Mouse (Mus musculus) kidney, postnatal 36 days (tissue): ENCODE results near the gene Tnfrsf12a.

Experiments used
- DNase-seq, 2 experiments: peaks; one replicate each; pipeline ENCODE4 v3.0.0; 2021 to 2022; ENCODE audit warnings: mixed read lengths in 2 of 2

Gene Tnfrsf12a

DNA sequence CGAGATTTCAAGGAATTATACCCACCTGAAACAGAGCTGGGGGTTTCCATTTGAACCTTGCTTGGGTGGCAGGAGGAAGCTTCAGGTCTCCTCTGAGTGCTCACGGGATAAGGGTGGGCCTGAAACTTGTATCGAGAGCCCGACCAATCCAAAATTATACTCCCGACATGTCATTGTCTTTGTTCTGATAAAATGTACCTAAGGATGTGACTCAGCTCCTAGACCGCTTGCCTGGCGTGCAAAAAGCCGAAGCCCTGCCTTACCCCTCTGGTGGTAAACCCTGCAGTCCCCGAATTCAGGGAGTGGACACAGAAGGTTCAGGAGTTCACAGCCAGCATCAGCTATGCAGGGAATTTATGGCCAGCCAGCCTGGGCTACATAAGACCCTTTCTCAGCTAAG lies 3.1 kb upstream of the Tnfrsf12a start:
- no peak for DNase-seq

DNA sequence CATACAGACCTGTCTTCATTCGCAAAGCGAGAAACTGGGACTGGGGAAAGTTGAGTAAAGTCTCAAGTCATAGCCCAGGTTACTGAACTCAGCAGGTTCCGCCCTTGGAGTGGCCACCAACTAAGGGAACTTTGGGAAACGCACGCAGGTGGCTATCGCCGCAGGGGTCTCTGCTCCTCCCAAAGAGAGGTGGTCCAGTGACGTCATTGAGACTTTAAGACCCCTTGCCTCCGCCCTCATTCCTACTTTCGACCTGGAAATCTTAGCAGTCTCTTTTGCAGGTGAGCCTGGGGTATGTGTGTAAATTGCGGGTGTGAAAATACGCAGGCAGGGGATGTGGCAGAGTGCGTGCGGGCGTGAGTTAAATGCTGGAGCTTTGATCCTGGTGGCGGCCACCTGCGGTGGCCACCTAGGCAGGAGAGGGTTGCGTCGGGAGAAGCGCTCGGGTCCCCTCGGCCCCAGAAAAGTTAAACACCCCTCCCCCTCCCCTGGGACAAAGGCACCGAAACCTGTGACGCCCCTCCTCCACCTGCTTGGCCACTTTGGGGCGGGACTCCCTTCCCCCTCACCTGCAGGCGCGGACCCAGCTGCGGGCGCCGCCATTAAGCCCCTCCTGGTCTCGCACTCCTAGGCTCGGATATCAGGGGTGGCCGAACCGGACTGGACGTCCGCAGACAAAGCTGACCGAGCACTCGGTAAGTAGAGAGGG lies 2.0 kb upstream of the Tnfrsf12a start, which contains the start of gene Cldn6:
TSS of gene Cldn6 (plus strand) at position 123 of the 709 bp plus-strand sequence.
- DNase-seq: no peak

DNA sequence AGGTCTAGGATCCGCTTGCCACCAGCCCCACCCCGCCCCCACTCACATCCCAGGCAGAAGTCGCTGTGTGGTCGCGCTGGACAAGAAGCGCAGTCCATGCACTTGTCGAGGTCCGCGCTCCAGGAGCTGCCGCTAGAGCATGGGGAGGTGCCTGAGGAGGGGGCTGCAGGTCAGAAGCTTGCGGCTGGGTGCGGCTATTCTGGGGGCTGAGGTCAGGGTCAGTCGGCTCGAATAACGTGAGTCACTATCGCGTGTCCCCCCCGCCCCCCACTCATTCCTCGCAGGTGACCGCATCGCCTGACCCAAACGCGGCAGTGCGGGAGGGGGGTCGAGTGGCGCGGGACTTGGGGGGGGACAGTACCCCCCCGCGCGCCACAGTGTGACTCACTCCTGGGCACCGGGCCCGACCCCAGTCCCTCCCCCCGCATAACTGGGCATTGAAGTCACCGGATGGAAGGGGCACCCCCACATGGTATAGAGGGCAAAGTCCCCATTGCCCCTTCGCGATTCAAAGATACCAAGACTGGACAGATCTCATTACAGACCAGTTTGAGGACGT lies 716 bp downstream of the Tnfrsf12a start:
- peak in 1 of 2 experiments; percentile 53 for DNase-seq

DNA sequence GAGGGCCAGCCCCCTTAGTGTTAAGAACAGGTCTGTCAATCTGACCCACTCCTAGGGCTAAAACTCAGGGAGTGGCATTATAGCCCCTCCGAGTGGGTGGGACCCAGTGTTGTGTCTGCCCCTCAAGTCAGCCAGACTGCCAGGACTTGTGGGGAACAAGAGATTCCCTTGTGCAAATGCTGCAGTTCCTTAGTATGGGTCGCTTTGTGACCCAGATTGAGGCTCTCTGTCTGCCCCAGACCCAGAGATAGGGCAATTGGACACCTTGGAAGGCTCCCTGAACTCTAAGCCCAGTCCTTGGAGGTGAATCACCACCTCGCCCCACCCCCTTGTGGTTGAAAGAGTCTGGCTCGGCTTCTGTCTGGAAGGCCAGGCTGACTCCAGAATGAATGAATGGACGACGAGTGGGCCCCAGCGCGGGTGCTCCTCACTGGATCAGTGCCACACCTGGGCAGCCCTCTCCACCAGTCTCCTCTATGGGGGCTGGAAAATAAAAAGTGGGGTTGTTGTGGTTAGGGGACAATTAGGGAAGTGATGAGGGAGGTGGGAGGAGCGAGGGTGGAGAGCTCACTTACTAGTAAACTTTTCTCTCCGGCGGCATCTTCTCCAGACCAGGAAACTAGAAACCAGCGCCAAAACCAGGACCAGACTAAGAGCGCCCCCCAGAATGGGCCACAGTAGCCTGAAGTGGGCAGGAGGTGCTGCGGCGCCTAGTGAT lies 1.5 kb downstream of the Tnfrsf12a start:
- DNase-seq: peak; percentile 55 to 78

DNA sequence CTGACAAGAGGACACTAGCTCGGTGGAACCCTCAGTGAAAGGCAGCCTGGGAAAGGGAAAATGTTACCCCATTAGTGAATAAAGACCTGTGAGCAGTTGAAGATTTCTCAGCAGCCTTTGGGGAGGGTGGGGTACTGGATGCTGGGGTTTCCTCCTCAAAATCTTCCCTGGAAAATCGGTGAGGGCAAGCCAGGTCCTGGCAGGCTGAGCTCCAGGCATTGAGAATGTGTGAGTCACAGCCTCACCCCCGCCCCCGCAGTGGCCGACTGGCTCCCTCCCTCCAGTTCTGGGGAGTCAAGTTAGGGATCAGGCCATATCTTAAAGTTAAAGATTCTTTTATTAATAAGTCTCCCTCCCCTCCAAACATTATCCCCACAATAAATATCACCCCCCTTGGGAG lies 2.1 kb downstream of the Tnfrsf12a start:
- peak in 1 of 2 experiments; percentile 41 for DNase-seq

DNA sequence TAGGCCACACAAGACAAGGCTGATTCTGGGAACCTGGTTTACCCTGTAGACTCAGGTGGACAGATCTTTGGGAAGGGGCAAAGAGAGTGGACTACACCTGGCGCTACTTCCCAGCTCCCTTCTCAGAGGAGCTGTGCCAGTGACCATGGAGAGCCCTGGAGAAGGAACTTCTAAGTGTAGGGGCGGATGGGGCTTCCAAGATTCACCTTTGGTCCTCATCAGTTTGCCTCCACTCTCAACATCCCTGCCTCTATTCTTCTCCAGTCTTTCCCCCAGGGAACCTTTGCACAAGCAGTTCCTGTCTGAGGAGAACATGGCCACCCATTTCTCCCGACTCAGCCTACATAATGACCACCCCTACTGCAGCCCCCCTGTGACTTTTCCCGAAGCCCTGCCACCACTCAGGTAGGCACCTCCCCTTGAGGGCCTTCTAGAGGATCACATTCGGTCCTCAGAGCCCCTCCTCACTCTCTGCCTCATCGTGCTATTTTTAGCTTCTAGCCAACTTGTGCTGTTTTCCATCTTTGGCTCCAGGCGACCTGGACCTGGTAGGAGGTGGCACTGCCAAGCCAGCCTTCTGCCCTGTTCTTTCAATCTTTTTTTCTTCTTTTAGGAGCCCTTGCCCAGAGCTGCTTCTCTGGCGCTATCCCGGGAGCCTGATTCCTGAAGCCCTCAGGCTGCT lies 2.9 kb downstream of the Tnfrsf12a start:
- no peak for DNase-seq

DNA sequence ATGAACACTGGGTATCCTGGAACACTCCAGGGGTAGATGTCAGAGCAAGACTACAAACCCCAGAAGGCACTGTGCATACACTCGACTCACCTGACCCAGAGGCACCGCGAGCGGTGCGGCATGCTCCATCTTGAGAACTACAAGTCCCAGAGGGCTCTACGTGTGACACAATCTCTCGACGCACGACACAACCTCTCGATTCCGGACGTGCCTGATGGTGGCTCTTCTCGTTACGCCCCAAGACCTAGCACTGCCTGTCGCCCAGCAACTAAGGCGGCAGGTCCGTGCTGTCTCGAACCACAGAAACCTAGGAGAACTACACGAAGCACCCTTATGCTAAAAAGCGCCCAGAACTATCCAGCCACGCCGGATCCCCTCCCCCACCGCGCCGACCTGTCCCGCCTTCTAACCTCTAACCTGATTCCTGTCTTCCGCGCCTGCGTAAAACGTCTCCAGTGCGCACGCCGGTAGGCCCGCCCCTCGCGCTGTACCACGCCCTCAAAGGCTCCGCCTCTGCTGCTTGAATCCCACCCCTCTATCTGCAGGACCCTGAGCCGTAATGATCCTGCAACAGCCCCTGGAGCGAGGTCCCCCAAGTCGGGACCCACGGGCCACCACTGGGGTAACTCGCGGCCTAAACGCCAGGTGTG lies 3.7 kb downstream of the Tnfrsf12a start, which contains the start of the genes Hcfc1r1 and Thoc6:
TSS of gene Hcfc1r1 (plus strand) at position 173 of the 650 bp plus-strand sequence.
TSS of gene Thoc6 (minus strand) at position 459 of the 650 bp plus-strand sequence.
- DNase-seq: peak; percentile 94 to 97

DNA sequence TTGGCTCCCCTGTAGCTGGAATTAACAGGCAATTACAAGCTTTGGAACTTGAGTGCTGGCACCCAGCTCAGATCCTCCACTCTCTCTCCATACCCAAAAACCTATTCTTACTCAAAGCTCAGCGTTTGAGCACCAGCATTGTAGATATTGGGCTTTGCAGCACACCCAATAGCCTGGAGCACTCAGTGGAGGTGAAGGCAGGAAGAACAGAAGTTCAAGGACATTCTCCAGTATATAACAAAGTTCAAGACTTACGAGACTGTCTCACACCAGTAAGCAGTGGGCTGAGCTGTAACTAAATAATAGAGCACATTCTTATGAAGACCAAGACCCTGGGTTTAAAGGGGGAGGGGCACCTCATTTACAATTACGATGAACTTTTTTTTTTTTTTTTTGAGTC lies 4.5 kb downstream of the Tnfrsf12a start:
- no peak for DNase-seq

DNA sequence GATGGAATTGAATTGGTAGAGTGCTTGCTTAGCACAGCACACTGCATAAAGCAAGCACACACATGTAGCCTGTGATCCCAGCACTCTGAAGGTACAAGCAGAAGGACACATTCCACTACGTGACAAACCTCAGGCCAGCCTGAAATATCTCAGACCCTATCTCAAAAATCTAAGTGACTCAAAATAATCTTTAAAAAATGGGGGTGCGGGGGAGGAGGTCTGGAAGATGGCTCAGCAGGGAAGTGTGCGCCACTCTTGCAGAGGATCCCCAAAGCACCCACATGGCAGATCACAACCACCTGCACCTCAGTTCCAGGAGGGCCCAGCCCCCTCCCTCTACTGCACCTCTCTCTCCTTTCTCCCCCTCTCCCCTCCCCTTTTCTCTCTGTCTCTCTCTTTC lies 5.7 kb downstream of the Tnfrsf12a start:
- DNase-seq: no peak

DNA sequence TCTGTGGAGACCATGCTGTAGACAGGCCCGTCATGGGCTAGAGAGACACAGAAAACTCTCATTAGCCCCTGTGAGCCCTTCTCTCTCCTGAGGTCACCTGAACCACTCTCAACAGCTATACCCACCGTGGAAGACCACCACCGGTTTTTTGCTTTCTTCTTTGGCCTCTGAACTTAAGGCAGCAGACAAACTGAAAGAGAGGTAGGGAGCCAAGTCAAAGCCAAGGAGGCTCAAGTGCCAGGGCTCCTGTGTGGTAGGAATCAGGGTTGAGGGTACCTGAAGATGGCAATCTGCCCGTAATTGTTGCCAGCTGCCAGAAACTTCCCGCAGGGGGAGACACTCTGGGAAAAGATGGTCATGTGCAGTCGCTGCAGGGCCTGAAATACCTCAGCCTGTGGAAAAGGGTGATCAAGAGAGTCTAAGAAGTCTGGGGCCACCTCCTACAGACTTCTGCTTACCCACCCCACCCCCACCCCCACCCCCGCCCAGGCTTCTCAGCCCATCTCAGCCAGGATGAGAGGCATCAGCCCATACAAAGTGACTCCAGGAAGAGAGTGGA lies 6.7 kb downstream of the Tnfrsf12a start:
- no peak for DNase-seq

DNA sequence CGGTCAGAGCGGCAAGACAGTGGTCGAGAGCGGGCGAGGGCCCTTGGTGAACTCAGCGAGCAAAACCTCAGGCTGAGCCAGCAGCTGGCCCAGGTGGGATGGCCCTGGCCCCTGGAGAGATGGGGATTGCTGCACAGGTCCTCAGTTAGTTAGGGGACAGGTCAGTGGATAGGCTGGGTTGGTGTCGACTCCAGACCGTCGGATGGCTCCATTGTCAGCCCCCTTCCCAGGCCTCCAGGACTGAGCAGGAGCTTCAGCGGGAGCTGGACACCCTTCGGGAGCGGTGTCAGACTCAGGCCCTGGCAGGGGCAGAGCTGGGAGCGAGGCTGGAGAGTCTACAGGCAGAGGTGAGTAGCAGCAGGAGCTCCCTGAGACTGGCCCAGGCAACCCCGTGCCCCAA lies 11.8 kb downstream of the Tnfrsf12a start:
- DNase-seq: no peak

DNA sequence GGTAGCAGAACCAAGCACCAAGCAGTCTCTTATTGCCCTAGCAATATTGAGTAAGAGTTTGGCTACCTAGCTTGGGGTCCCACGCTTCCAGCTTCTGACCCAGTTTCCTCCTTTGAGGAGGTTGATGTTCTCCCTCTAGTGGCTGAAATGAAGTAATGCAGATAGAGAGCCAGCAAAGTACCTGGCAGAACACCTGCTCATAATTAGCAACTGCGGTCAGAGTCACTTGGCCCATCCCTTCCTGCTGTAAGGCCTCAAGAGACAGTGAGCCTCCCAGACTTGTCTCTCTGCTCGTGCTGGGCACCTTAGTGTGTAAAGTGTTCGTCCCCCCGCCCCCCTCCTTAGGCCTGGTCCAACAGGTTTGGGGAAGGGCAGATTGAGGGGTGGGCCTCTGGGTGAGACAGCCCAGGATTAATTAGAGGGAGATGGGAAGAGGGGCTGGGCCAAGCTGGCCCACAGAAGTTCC lies 12.7 kb downstream of the Tnfrsf12a start:
- DNase-seq: no peak

DNA sequence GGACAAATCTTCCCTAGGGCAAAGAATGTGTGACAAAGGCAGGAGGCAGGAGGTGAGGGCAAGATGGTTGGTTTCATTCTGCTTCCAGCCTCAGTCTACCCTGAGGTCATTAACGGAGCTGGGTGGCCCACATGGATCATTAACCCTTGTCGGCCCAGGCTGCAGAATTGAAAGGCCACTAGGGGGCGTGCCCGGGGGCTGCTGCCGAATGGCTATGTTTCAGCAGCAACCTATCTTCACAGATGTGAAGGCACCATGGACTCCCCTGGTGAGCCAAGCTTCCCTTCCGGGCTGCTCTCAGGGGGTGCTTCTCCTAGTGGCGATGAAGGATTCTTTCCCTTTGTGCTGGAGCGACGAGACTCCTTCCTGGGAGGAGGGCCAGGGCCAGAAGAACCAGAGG lies 15.7 kb downstream of the Tnfrsf12a start:
- peak in 1 of 2 experiments; percentile 75 for DNase-seq

DNA sequence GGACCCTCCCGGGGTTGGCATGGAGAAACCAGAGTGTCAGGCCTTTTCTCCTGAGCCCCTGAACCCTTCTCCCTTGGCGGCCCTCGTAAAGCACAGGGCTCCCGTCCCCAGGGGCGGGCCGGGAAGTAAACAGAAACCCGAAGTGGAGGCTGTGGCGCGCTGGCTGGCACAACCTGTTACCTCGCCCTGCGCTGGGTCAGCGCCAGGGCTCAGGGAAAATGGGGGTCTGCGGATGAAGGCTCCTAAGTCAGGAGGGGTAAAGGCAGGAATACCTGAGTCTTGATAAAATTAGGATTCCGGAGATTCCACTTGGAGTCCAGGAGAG lies 16.4 kb downstream of the Tnfrsf12a start:
- peak in 1 of 2 experiments; percentile 38 for DNase-seq

DNA sequence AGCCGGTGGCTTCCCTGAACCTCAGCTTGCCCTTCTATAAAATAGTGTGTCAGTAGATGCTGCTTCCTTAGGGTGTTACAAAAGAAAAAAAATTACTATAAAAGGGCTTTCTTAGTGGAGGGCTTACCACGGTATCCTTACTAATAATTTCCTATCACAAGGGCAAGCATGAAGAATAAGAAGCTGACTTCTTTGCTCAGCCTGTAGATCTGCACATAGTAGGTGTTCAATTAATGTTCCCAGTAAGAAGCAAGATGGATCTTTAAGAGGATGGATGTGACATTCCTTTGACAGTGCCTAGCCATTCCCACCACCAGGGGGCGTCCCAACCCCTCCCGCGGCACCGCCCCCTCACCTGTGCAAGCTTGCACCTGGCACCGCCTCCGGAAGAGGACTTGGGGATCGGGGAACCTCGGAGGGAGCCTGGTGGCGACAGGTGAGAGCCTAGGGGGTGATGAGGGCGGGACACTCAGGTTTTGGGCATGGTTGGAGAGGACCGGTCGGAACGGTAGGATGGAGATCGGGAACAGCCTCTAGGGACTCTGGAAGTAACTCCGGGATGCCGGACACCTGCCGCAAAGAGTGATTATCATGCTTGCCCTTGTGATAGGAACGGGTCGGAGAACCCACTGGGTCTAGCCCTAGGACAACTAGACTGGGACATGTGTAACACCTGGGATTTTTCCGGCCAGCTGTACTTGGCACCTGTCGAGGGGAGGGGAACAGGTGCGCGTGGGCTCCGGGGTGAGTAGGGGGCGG lies 17.0 kb downstream of the Tnfrsf12a start, which contains the start of gene Bicdl2:
TSS of gene Bicdl2 (plus strand) at position 390 of the 759 bp plus-strand sequence.
- DNase-seq: peak; percentile 81 to 93

DNA sequence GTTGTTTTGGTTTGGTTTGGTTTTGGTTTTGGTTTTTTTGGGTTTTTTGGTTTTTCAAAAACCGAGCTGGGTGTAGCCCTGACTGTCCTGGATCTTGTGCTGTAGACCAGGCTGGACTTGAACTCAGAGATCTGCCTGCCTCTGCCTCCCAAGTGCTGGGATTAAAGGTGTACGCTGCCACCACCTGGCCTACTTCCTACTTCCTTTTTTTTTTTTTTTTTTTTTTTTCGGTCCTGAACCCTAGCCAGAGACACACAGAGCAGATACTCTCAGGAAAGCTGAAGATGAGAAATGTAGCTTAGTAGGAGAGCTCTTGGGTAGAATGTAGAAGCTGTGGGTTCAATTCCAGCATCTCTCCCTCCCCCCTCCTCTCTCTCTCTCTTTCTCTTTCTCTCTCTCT lies 18.8 kb downstream of the Tnfrsf12a start:
- no peak for DNase-seq

DNA sequence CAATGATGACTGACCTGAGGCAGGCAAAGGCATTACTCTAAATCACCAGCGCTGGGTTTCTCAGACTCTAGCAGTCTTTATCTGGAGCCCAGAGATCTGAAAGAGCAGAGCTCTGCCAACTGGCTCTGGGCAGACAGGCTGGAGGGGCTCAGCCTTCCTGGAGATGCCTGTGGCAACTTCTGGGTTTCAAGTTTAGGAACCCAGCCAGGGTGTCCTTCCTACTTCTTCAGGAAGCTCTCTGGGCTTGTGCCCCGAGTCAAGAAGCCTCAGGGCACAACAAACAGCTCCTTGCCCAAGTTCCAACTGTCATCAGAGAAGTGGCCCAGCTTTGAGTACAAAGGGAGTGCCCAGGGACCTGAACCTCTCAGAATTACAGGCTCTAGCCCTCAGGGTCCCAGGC lies 22.9 kb downstream of the Tnfrsf12a start:
- DNase-seq: no peak

DNA sequence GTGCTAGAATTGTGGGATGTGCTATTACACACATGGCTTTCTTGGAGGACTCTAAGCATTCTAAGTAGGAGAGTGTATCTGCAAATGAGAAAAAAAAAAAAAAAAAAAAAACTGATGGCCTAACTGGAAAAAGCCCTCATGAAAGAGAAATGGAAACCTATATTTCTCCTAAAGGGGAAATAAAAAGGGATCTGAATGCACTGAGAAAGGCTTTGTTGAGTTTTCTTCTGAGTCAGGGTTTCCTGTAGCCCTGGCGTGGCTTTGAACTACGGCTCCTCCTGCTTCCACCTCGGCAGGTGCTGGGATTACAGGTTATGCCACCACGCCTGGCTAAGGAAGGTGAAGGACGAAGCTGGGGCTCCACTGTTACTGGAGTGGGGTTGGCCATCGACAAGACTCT lies 23.3 kb downstream of the Tnfrsf12a start:
- no peak for DNase-seq

DNA sequence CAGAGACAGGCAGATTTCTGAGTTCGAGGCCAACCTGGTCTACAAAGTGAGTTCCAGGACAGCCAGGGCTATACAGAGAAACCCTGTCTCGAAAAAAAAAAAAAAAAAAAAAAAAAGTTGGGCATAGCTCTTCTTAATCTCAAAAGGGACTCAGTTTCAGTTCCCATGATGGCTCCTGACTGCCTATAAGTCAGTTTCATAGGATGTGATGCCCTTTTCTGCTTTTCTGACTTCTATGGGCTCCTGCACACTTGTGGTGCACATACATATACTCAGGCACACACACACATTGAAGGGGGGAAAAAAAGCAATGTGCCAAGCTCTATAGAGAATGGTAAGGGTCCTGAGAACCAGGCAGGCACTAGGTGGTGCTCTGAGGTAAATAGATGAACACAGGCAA lies 23.9 kb downstream of the Tnfrsf12a start:
- DNase-seq: no peak

DNA sequence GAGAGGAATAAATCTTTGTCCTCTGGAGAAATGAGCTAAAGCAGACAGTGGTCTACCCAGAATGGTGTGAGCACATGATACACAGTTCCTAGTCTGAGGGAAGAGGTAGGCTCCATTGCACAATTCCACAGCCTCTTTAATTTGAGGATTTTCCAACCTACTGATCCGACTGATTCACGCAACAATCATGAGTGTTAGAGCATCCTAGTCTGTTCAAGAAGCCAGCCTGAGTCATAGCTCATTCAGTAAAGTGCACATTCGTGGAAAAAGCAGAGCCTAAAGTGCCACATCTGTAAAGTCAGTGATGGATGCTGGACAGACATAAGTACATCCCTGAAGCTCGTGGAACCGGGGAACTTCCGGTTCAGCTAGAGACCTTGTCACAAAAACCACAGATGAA lies 25.9 kb downstream of the Tnfrsf12a start:
- DNase-seq: no peak

DNA sequence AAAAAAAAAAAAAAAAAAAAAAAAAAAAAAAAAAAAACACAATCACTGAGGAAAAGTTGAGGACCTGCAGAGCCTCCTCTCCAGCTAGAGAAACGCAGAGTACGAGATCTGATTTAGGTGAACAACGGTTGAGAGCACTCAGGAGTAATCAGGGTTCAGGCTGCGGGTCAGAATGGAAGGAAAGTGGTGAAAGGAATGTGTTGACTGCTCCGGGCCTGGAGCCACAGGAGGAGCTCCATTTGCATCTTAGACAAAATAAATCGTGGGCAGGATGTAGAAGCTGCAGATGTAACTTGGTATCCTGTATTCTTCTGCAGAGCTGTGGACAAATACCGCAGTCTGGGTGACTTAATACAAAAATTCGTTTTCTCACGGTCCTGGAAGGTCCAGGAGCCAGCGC lies 31.4 kb downstream of the Tnfrsf12a start:
- DNase-seq: no peak
